Comparison of ENCODE assay signal across 25 mouse cellular contexts in genomic region chr13:70702904-70703303, GRCm38 (mm10).
A peak's percentile ranks its signal among the peaks of the same experiment; 100 is the strongest.
DNase-seq lines count a peak whose midpoint lies in the region; ATAC-seq lines count a peak whose summit lies in the region.
"Had no signal": no experiment of that assay in that cellular context is flagged by ENCODE, and none has a peak within 500 bp of the region (broad histone marks: within the 10 kb centered on the region; RNA-seq: fewer than 3 reads in every experiment).

No protein-coding gene starts in this region.

- no peak overlapping the region for H3K9ac ChIP-seq in heart, embryonic 12.5 days
- H3K9ac ChIP-seq: embryonic facial prominence, embryonic 13.5 days; forebrain, embryonic 13.5 days; hindbrain, embryonic 13.5 days; limb, embryonic 13.5 days; liver, embryonic 13.5 days; lung, embryonic 15.5 days; midbrain, embryonic 15.5 days; neural tube, embryonic 13.5 days had no signal

- H3K27ac ChIP-seq in heart, embryonic 12.5 days (ENCODE audit: poor library complexity, severe bottlenecking), result peak overlapping the region; percentile 58; the same call in 1 of the 2 replicates
- H3K27ac ChIP-seq: embryonic facial prominence, embryonic 13.5 days; forebrain, embryonic 13.5 days; hindbrain, embryonic 13.5 days; limb, embryonic 13.5 days; liver, embryonic 13.5 days; lung, embryonic 15.5 days; midbrain, embryonic 15.5 days; neural tube, embryonic 13.5 days had no signal

- H3K4me3 ChIP-seq in heart, embryonic 12.5 days, result no peak overlapping the region
- H3K4me3 ChIP-seq: embryonic facial prominence, embryonic 13.5 days; forebrain, embryonic 13.5 days; hindbrain, embryonic 13.5 days; limb, embryonic 13.5 days; liver, embryonic 13.5 days; lung, embryonic 15.5 days; midbrain, embryonic 15.5 days; neural tube, embryonic 13.5 days had no signal

- H3K4me2 ChIP-seq in heart, embryonic 12.5 days, result no peak overlapping the region
- H3K4me2 ChIP-seq: embryonic facial prominence, embryonic 13.5 days; forebrain, embryonic 13.5 days; hindbrain, embryonic 13.5 days; limb, embryonic 13.5 days; liver, embryonic 13.5 days; lung, embryonic 15.5 days; midbrain, embryonic 15.5 days; neural tube, embryonic 13.5 days had no signal

- ATAC-seq in cerebellum, adult (ENCODE audit: insufficient number of reproducible peaks, low FRiP score, low TSS enrichment), result peak; percentile 36; the same call in 1 of the 2 replicates
- no peak for ATAC-seq in heart, embryonic 12.5 days (ENCODE audit: insufficient number of reproducible peaks, low FRiP score)
- ATAC-seq: activated CD4-positive, CD25-positive, alpha-beta regulatory T cell, adult 4 months; forebrain, embryonic 13.5 days; midbrain, embryonic 15.5 days had no signal

- DNase-seq in cerebellum, adult 8-10 months, result no peak
- DNase-seq in heart, adult 11 months, result no peak
- DNase-seq in layer of hippocampus, adult 11-12 months (ENCODE audit: low spot score), result peak; percentile 13
- no peak for DNase-seq in layer of hippocampus, postnatal 10 days (ENCODE audit: low spot score in 2 of 2)
- DNase-seq in embryo, embryonic 11 days, result peak; percentile 3
- DNase-seq in urinary bladder, adult 2 months (ENCODE audit: low spot score), result no peak
- DNase-seq: adrenal gland, adult 8-10 months; cerebellum, adult 9-10 months; gastrocnemius, postnatal 36 days; heart, postnatal 36 days; kidney, adult 9 months; kidney, postnatal 25 days; liver, embryonic 13.5 days; lung, postnatal 4 days; thymus, postnatal 14 days had no signal

- H3K36me3 ChIP-seq in heart, embryonic 12.5 days, result no peaks in the 10 kb centered on the region
- H3K36me3 ChIP-seq: embryonic facial prominence, embryonic 13.5 days; hindbrain, embryonic 13.5 days; limb, embryonic 13.5 days; liver, embryonic 13.5 days; lung, embryonic 15.5 days; midbrain, embryonic 15.5 days; neural tube, embryonic 13.5 days had no signal

- H3K4me1 ChIP-seq in heart, embryonic 12.5 days (replicated peaks), result peaks cover 7% of the 10 kb centered on the region; the same call in 1 of the 2 replicates
- H3K4me1 ChIP-seq: embryonic facial prominence, embryonic 13.5 days; forebrain, embryonic 13.5 days; hindbrain, embryonic 13.5 days; limb, embryonic 13.5 days; lung, embryonic 15.5 days; midbrain, embryonic 15.5 days had no signal

- no peaks in the 10 kb centered on the region for H3K27me3 ChIP-seq in heart, embryonic 12.5 days (replicated peaks)
- H3K27me3 ChIP-seq: embryonic facial prominence, embryonic 13.5 days; forebrain, embryonic 13.5 days; hindbrain, embryonic 13.5 days; limb, embryonic 13.5 days; liver, embryonic 13.5 days; lung, embryonic 15.5 days; midbrain, embryonic 15.5 days; neural tube, embryonic 13.5 days had no signal

- no peaks in the 10 kb centered on the region for H3K9me3 ChIP-seq in heart, embryonic 12.5 days (replicated peaks)
- H3K9me3 ChIP-seq: embryonic facial prominence, embryonic 13.5 days; forebrain, embryonic 13.5 days; hindbrain, embryonic 13.5 days; limb, embryonic 13.5 days; liver, embryonic 13.5 days; lung, embryonic 15.5 days; midbrain, embryonic 15.5 days; neural tube, embryonic 13.5 days had no signal

- 27% methylated on average over 4 of the region's 4 CpGs for WGBS in heart, embryonic 12.5 days

Comparison
In these comparisons a context has a peak if more than half of its experiments do, and no peak if none do; other contexts are left out.
1. DNase-seq: peak in layer of hippocampus, adult 11-12 months (single experiment) and embryo, embryonic 11 days (single experiment); none in cerebellum, adult 8-10 months (single experiment), heart, adult 11 months (single experiment), layer of hippocampus, postnatal 10 days (0 of 2) and urinary bladder, adult 2 months (single experiment).